Mouse (Mus musculus) megakaryocyte, embryonic 14.5 days (primary cell): Measurements from ENCODE around the gene Ctsl.

Experiments used
- FLI1 ChIP-seq: IDR thresholded peaks from 2 replicates; pipeline ENCODE4 v1.6.1; 2012; ENCODE audit warnings: low read length, inconsistent platforms, mixed read lengths
- GATA1 ChIP-seq: IDR thresholded peaks from 3 replicates; pipeline ENCODE4 v1.6.1; 2012; ENCODE audit warnings: mixed read lengths, low read length, inconsistent platforms, borderline replicate concordance

DNA sequence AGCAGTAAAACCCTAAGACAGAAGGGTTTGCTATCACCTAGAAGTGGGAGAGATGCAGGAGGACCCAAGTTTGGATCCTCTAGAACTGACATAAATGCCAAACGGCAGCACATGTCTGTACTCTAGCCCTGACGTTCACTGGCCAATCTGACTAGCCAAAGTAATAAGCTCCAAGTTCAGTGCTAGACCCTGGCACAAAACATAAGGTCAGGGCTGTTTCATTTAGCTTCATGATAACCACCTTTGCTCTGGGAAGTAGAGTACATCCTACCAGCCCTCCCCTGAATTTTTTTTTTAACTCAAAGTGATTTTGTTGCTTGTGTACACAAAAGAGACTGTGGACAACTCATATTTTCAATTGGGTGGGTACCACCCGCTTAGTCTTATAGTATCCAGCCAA is 9.7 kb downstream of the Ctsl start:
- TF ChIP-seq GATA1 (no peak), FLI1 (no peak)
